Mouse (Mus musculus) heart, postnatal 0 days (tissue): Measurements from ENCODE around the gene Scimp. TPM values are rescaled to one million over a fixed set of nuclear protein-coding genes. Genes with fewer than 3 reads are reported as not detected.

ENCODE experiments used
- ATAC-seq: fragments of 200-750 bp; cut with Nextera tagmentation; 2 replicates; pipeline ENCODE4 v1.8.0; 2017; ENCODE audit warnings: low read depth, moderate number of reproducible peaks, moderate library complexity; ENCODE audit not compliant: insufficient read depth
- DNase-seq: peaks from one replicate; pipeline ENCODE4 v3.0.0-alpha.2; 2016; ENCODE audit warnings: low spot score
- H3K27ac ChIP-seq: fragments of 300-500 bp; sonication (generic); 2 replicates; pipeline ENCODE4 v1.5.1; 2014; ENCODE audit warnings: low read depth, mild to moderate bottlenecking
- H3K27me3 ChIP-seq: fragments of 300-500 bp; sonication (generic); 2 replicates; pipeline ENCODE4 v1.6.1; 2014; ENCODE audit warnings: low read length, mixed read lengths; ENCODE audit not compliant: control insufficient read depth, insufficient read depth
- H3K36me3 ChIP-seq: fragments of 300-500 bp; sonication (generic); replicated peaks from 2 replicates; pipeline ENCODE4 v1.6.1; 2014; ENCODE audit warnings: low read length, mixed read lengths; ENCODE audit not compliant: control insufficient read depth, insufficient read depth
- H3K4me1 ChIP-seq: fragments of 300-500 bp; sonication (generic); 2 replicates; pipeline ENCODE4 v1.6.1; 2014; ENCODE audit warnings: antibody characterized with exemption; ENCODE audit not compliant: control insufficient read depth, insufficient read depth
- H3K4me2 ChIP-seq: fragments of 300-500 bp; sonication (generic); 2 replicates; pipeline ENCODE4 v1.6.1; 2014; ENCODE audit warnings: low read depth, mild to moderate bottlenecking, low read length, moderate library complexity
- H3K4me3 ChIP-seq: fragments of 300-500 bp; sonication (generic); 2 replicates; pipeline ENCODE4 v1.5.1; 2014; ENCODE audit warnings: low read depth, low read length
- H3K9ac ChIP-seq: fragments of 300-500 bp; sonication (generic); replicated peaks from 2 replicates; pipeline ENCODE4 v1.6.1; 2014; ENCODE audit warnings: low read depth, low read length, mixed read lengths
- H3K9me3 ChIP-seq: fragments of 300-500 bp; sonication (generic); replicated peaks from 2 replicates; pipeline ENCODE4 v1.6.1; 2016; ENCODE audit warnings: low read length; ENCODE audit not compliant: control insufficient read depth
- CTCF ChIP-seq: IDR thresholded peaks from 2 replicates; pipeline ENCODE4 v1.5.1; 2016; ENCODE audit warnings: antibody characterized with exemption, control low read depth, low read depth
- EP300 ChIP-seq: IDR thresholded peaks from 2 replicates; pipeline ENCODE4 v1.6.1; 2016; ENCODE audit warnings: antibody characterized with exemption, low read depth
- WGBS: fragments of 180-500 bp; shearing (Covaris S2); extraction: QIAGEN DNeasy Blood & Tissue Kit; methylation state at CpG from one replicate; pipeline ENCODE4 v1.1.7; 2014; 5-methylcytosine and 5-hydroxymethylcytosine counted together
- polyA plus RNA-seq: library from polyadenylated mRNA; unstranded; fragments of >200 nt; fragmentation: Nextera tagmentation; extraction: Ambion mirVana; gene quantifications from 2 replicates; pipeline ENCODE4 v1.2.1, GENCODE M21; 2015
- total RNA-seq: library from RNA; depleted of rRNA; stranded (reverse); fragments of >200 nt; gene quantifications from 2 replicates; pipeline ENCODE4 v1.2.3, GENCODE M21; 2014; ENCODE audit warnings: low replicate concordance; rRNA removed

Scimp gene
- total RNA-seq (not detected in 2 replicates), polyA plus RNA-seq (0.38 and 0.49 TPM in 2 replicates)

DNA sequence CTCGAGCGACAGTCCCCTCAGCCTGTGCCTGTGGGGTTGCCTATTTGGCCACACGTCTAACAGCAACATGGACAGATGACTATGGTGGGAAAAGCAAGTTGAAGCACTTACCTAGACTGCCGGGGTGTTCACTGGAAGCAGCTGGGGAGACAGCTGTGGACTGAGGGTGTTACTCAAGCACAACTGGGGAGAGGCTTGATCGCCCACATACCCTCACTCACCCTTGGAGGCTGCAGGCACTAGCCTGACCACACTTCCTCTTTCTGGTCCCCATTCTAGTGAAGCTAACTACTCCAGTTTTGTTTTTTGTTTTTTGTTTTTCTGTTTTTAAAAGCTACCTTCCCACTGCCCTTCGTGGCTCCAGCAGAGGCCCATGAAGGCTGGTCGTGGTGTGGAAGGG lies at the start of gene Scimp:
TSS of gene Scimp (minus strand) at position 222 of the 400 bp plus-strand sequence.
- Histone ChIP-seq H3K27ac (no peak within 1 kb of the TSS), H3K27me3 (no peaks in the 10 kb centered on the region), H3K9me3 (no peaks in the 10 kb centered on the region), H3K9ac (no peak within 1 kb of the TSS), H3K4me3 (no peak within 1 kb of the TSS), H3K4me2 (no peak within 1 kb of the TSS), H3K36me3 (no peaks in the 10 kb centered on the region), H3K4me1 (no peaks in the 10 kb centered on the region)
- ATAC-seq (no peak), DNase-seq (no peak)
- 68% methylated on average over 7 of the region's 7 CpGs for WGBS
- TF ChIP-seq EP300, result no peak
- TF ChIP-seq CTCF, result no peak

DNA sequence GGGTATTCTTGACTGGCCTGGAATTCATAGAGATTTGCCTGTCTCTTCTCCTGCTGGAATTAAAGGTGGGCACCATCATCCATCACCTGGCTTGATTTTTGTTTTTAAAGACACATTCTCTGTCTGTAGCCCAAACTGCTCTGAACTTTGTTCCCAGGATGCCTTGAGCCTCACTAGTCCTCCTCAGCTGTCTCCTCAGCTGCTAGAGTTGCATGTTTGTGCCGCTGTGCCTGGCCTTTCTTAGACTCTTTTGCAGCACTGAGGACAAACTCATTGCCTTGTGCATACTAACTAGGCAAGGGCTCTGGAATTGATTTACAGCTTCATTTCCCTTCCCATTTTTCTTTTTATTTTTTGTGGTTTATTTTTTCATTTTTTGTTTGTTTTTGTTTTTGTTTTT lies 48.0 kb upstream of the Scimp start:
- Histone ChIP-seq H3K9ac (no peak overlapping the region), H3K27me3 (no peaks in the 10 kb centered on the region), H3K4me3 (no peak overlapping the region), H3K4me1 (peaks cover 6% of the 10 kb centered on the region; the same call in 1 of the 2 replicates), H3K4me2 (no peak overlapping the region), H3K36me3 (no peaks in the 10 kb centered on the region), H3K27ac (no peak overlapping the region), H3K9me3 (no peaks in the 10 kb centered on the region)
- ATAC-seq (no peak), DNase-seq (no peak)
- WGBS, result 96% methylated on average over 1 of the region's 1 CpGs
- no peak for TF ChIP-seq EP300
- TF ChIP-seq CTCF, result no peak

DNA sequence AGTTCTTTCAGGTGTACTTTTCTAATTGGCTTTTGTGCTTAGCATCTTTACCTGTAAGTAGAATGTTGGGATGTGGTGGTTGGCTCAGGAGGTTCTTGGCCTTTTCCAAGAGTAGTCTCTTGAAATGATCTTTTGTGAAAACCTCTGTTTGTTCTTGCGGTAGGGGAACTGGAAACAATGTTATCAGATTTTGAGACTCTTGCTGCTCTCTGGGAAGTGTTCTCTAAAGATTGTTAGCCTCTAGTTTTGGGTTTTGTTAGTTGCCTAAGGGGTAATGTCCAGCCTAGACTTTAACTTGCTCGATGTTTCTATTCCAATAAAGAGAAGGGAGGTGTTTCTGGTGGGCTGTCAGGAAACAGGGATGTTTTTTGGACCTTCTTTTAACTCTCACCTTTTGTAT lies 33.6 kb upstream of the Scimp start:
- WGBS, result 37% methylated on average over 2 of the region's 2 CpGs
- no peak overlapping the region for H3K27ac ChIP-seq
- ATAC-seq, result no peak
- H3K36me3 ChIP-seq, result no peaks in the 10 kb centered on the region
- H3K4me2 ChIP-seq, result peak overlapping the region; percentile 91
- H3K27me3 ChIP-seq, result no peaks in the 10 kb centered on the region
- H3K4me1 ChIP-seq, result peaks cover 20% of the 10 kb centered on the region
- TF ChIP-seq EP300, result no peak
- no peak for TF ChIP-seq CTCF
- no peaks in the 10 kb centered on the region for H3K9me3 ChIP-seq
- H3K9ac ChIP-seq, result no peak overlapping the region
- DNase-seq, result no peak
- peak overlapping the region; percentile 83 for H3K4me3 ChIP-seq

DNA sequence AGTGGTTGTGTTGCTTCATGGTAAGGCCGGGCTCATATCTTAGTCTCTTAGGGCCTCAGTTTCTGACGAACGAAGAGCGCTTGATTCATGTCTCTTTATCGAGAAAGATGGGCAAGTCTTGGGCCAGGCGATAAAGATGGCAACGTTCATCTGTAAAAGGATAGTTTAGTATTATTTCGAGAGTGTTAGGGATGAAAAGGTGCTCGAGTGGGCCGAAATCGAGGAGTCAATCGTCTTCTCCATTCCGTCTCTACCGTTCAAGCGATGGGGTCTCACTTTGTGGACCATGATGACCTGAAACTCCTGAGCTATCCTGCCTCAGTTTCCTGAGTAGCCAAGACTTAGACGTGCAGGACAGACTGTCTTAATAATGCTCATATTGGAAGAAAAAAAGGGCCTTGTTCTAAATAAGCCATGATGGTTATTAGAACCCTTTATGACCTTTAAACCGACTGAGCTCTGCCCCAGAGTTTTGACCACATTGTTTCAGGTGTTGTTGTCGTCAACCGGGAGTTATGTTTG lies 33.1 kb upstream of the Scimp start:
- peak overlapping the region; percentile 91 for H3K4me2 ChIP-seq
- H3K27ac ChIP-seq, result peak overlapping the region; percentile 83; the same call in 1 of the 2 replicates
- H3K9ac ChIP-seq, result peak overlapping the region; percentile 89
- H3K4me1 ChIP-seq, result peaks cover 20% of the 10 kb centered on the region
- DNase-seq (no peak), ATAC-seq (no peak)
- H3K36me3 ChIP-seq, result no peaks in the 10 kb centered on the region
- H3K9me3 ChIP-seq, result no peaks in the 10 kb centered on the region
- TF ChIP-seq CTCF, result no peak
- no peak for TF ChIP-seq EP300
- H3K4me3 ChIP-seq, result peak overlapping the region; percentile 83
- 2% methylated on average over 19 of the region's 19 CpGs for WGBS
- no peaks in the 10 kb centered on the region for H3K27me3 ChIP-seq

DNA sequence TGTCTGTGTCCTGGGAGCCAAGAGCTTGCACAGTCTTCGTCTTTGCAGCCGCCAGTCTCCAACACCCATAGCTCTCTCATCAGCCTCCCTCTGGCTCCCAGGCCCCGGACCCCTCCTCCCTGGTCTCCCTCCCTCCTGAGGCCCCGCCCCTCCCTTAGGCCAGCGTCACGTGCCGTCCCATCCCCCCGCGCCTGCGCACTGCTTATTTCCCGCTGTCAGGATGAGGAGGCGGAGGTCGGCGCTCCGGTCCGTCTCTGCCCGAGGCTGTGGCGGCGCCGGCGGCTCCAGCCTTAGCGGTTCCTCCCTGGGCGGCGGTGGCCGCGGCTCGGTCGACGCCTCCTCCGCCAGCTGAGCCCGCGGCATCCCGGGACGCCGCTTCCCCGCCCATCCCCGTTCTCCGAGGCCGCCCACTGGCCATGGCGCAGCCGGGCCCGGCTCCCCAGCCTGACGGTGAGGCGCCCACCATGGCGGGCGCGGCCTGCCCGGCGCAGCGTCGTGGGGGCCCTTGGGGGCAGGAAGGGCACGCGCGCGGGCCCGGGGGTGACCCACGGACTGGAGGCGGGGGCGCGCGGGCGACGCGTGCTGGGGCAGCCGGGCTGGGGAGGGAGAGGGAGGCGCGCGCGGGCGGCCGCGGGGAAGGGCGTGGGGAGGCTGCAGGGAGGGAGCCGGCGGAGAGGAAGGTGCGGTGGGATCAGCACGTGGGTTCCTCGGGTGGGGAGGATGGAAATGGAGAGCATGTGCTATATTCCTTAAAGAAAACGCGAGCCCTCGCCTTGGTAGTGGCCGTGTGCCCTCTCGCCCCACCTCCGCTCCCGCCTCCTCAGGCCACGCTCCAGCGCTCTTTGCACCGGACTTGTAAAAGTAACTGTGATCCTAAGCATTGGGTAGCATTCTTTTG lies 32.4 kb upstream of the Scimp start, which contains the start of gene Rabep1:
TSS of gene Rabep1 (plus strand) at position 220 of the 898 bp plus-strand sequence.
- peak; percentile 98 for ATAC-seq
- TF ChIP-seq CTCF, result no peak
- no peak for TF ChIP-seq EP300
- no peaks in the 10 kb centered on the region for H3K36me3 ChIP-seq
- peaks cover 20% of the 10 kb centered on the region for H3K4me1 ChIP-seq
- no peaks in the 10 kb centered on the region for H3K27me3 ChIP-seq
- DNase-seq, result peak; percentile 93
- peak within 1 kb of the TSS; percentile 89 for H3K9ac ChIP-seq
- H3K4me2 ChIP-seq, result peak within 1 kb of the TSS; percentile 91
- H3K9me3 ChIP-seq, result no peaks in the 10 kb centered on the region
- WGBS, result 1% methylated on average over 69 of the region's 88 CpGs
- H3K4me3 ChIP-seq, result peak within 1 kb of the TSS; percentile 83
- H3K27ac ChIP-seq, result peak within 1 kb of the TSS; percentile 83
